Mouse (Mus musculus): Measurements from ENCODE around the gene Sox6.
A peak's percentile ranks its signal among the peaks of the same experiment; 100 is the strongest.

The Sox6 gene

GRCm38 (mm10) chr7:115486431-115486830, 552.2 kb downstream of the Sox6 start:
- DNase-seq (ENCODE audit: low spot score in 2 of 2): no peak

GRCm38 (mm10) chr7:115485664-115486409, 552.8 kb downstream of the Sox6 start:
- no peak for DNase-seq (ENCODE audit: low spot score in 2 of 2)

- no peak for DNase-seq (ENCODE audit: low spot score in 2 of 2)
These were observed 560.8 kb downstream of the Sox6 start for GRCm38 (mm10) chr7:115477763-115478162.

GRCm38 (mm10) chr7:115476881-115477665, 561.5 kb downstream of the Sox6 start:
- no peak for DNase-seq (ENCODE audit: low spot score in 2 of 2)

GRCm38 (mm10) chr7:115475176-115475575, 563.4 kb downstream of the Sox6 start:
- no peak for DNase-seq (ENCODE audit: low spot score in 2 of 2)

GRCm38 (mm10) chr7:115474115-115474514, 564.5 kb downstream of the Sox6 start:
- no peak for DNase-seq (ENCODE audit: low spot score in 2 of 2)

GRCm38 (mm10) chr7:115472850-115473249, 565.7 kb downstream of the Sox6 start:
- no peak for DNase-seq (ENCODE audit: low spot score in 2 of 2)

GRCm38 (mm10) chr7:115471521-115471920, 567.1 kb downstream of the Sox6 start:
- no peak for DNase-seq (ENCODE audit: low spot score in 2 of 2)

- no peak for DNase-seq (ENCODE audit: low spot score in 2 of 2)
These were observed 571.8 kb downstream of the Sox6 start for GRCm38 (mm10) chr7:115466811-115467210.

- DNase-seq (ENCODE audit: low spot score in 2 of 2): no peak
These were observed 575.2 kb downstream of the Sox6 start for GRCm38 (mm10) chr7:115463367-115463766.

GRCm38 (mm10) chr7:115462276-115462675, 576.3 kb downstream of the Sox6 start:
- no peak for DNase-seq (ENCODE audit: low spot score in 2 of 2)

- no peak for DNase-seq (ENCODE audit: low spot score in 2 of 2)
These were observed 583.6 kb downstream of the Sox6 start for GRCm38 (mm10) chr7:115454988-115455387.

- DNase-seq (ENCODE audit: low spot score in 2 of 2): no peak
These were observed 584.9 kb downstream of the Sox6 start for GRCm38 (mm10) chr7:115453713-115454073.

- DNase-seq (ENCODE audit: low spot score in 2 of 2): peak; percentile 36 to 65
These were observed 585.4 kb downstream of the Sox6 start for GRCm38 (mm10) chr7:115453042-115453712.

- no peak for DNase-seq (ENCODE audit: low spot score in 2 of 2)
These were observed 588.0 kb downstream of the Sox6 start for GRCm38 (mm10) chr7:115450431-115451195.

GRCm38 (mm10) chr7:115448403-115449025, 590.1 kb downstream of the Sox6 start:
- DNase-seq (ENCODE audit: low spot score in 2 of 2): no peak

GRCm38 (mm10) chr7:115447091-115447490, 591.5 kb downstream of the Sox6 start:
- DNase-seq (ENCODE audit: low spot score in 2 of 2): no peak

GRCm38 (mm10) chr7:115446481-115447016, 592.0 kb downstream of the Sox6 start:
- DNase-seq (ENCODE audit: low spot score in 2 of 2): no peak

- DNase-seq (ENCODE audit: low spot score in 2 of 2): no peak
These were observed 612.2 kb downstream of the Sox6 start for GRCm38 (mm10) chr7:115426161-115426982.

GRCm38 (mm10) chr7:115422828-115423227, 615.8 kb downstream of the Sox6 start:
- DNase-seq (ENCODE audit: low spot score in 2 of 2): no peak

Measured in urinary bladder, postnatal 4 days (tissue).